16 mouse cellular contexts compared by ENCODE assay signal in genomic region chr1:128826419-128826818, GRCm38 (mm10).
"Had no signal": no experiment of that assay in that cellular context is flagged by ENCODE, and none has a peak within 500 bp of the region (broad histone marks: within the 10 kb centered on the region; RNA-seq: fewer than 3 reads in every experiment).

No protein-coding gene starts in this region.

- H3K4me2 ChIP-seq: lung, embryonic 15.5 days; midbrain, embryonic 13.5 days; midbrain, embryonic 15.5 days; neural tube, embryonic 12.5 days had no signal

- H3K9ac ChIP-seq: lung, embryonic 15.5 days; midbrain, embryonic 13.5 days; midbrain, embryonic 15.5 days; neural tube, embryonic 12.5 days had no signal

- H3K4me3 ChIP-seq: lung, embryonic 15.5 days; megakaryocyte, embryonic 14.5 days; midbrain, embryonic 13.5 days; midbrain, embryonic 15.5 days; neural tube, embryonic 12.5 days had no signal

- DNase-seq: lung, adult 2 months; lung, postnatal 14 days; lung, postnatal 36 days; right cerebral cortex, postnatal 14 days; right cerebral cortex, postnatal 4 days; spleen, adult 18-20 months; thymus, adult 18-20 months; thymus, postnatal 14 days; thymus, postnatal 36 days had no signal

- H3K9me3 ChIP-seq: lung, embryonic 15.5 days; megakaryocyte, embryonic 14.5 days; midbrain, embryonic 13.5 days; midbrain, embryonic 15.5 days; neural tube, embryonic 12.5 days had no signal

- H3K27ac ChIP-seq: lung, embryonic 15.5 days; macrophage; midbrain, embryonic 13.5 days; midbrain, embryonic 15.5 days; neural tube, embryonic 12.5 days had no signal

- ATAC-seq: lung, postnatal 0 days; midbrain, embryonic 13.5 days; midbrain, embryonic 15.5 days had no signal

- H3K27me3 ChIP-seq: lung, embryonic 15.5 days; midbrain, embryonic 13.5 days; midbrain, embryonic 15.5 days; neural tube, embryonic 12.5 days had no signal

- H3K36me3 ChIP-seq: lung, embryonic 15.5 days; midbrain, embryonic 13.5 days; midbrain, embryonic 15.5 days; neural tube, embryonic 12.5 days had no signal
